Mouse (Mus musculus) hindbrain, embryonic 13.5 days (tissue): ENCODE results near the gene Taldo1. TPM values are rescaled to one million over a fixed set of nuclear protein-coding genes. Genes with fewer than 3 reads are reported as not detected.

Experiments used
- ATAC-seq: fragments of 200-750 bp; cut with Nextera tagmentation; 2 replicates; pipeline ENCODE4 v1.8.0; 2017; ENCODE audit warnings: moderate TSS enrichment; ENCODE audit not compliant: low FRiP score
- H3K27ac ChIP-seq: fragments of 300-500 bp; sonication (generic); 2 replicates; pipeline ENCODE4 v1.5.1; 2015; ENCODE audit warnings: inconsistent platforms, mild to moderate bottlenecking, moderate library complexity
- H3K27me3 ChIP-seq: fragments of 300-500 bp; sonication (generic); 2 replicates; pipeline ENCODE4 v1.6.1; 2015; ENCODE audit warnings: mild to moderate bottlenecking, inconsistent platforms
- H3K36me3 ChIP-seq: fragments of 300-500 bp; sonication (generic); 2 replicates; pipeline ENCODE4 v1.6.1; 2015; ENCODE audit warnings: mild to moderate bottlenecking, inconsistent platforms
- H3K4me1 ChIP-seq: fragments of 300-500 bp; sonication (generic); replicated peaks from 2 replicates; pipeline ENCODE4 v1.6.1; 2015; ENCODE audit warnings: inconsistent platforms
- H3K4me2 ChIP-seq: fragments of 300-500 bp; sonication (generic); 2 replicates; pipeline ENCODE4 v1.6.1; 2015; ENCODE audit warnings: inconsistent platforms, mild to moderate bottlenecking, moderate library complexity
- H3K4me3 ChIP-seq: fragments of 300-500 bp; sonication (generic); 2 replicates; pipeline ENCODE4 v1.5.1; 2015; ENCODE audit warnings: mild to moderate bottlenecking, inconsistent platforms
- H3K9ac ChIP-seq: fragments of 300-500 bp; sonication (generic); 2 replicates; pipeline ENCODE4 v1.6.1; 2015; ENCODE audit warnings: mild to moderate bottlenecking, inconsistent platforms
- H3K9me3 ChIP-seq: fragments of 300-500 bp; sonication (generic); 2 replicates; pipeline ENCODE4 v1.6.1; 2016; ENCODE audit warnings: inconsistent platforms
- WGBS: fragments of 180-500 bp; shearing (Covaris S2); methylation state at CpG from one replicate; pipeline ENCODE4 v1.1.7; 2015; 5-methylcytosine and 5-hydroxymethylcytosine counted together
- polyA plus RNA-seq: library from polyadenylated mRNA; unstranded; fragments of >200 nt; fragmentation: Nextera tagmentation; extraction: Ambion mirVana; gene quantifications from 2 replicates; pipeline ENCODE4 v1.2.1, GENCODE M21; 2015

Gene Taldo1
- polyA plus RNA-seq, 1 experiment from 2014 or later = 346 TPM

GRCm38 (mm10) chr7:141413809-141414584 is 22.0 kb downstream of the Taldo1 start, which contains the start of gene Gatd1:
Gene Gatd1 (minus strand): TSS chr7:141414136.
- H3K9me3 ChIP-seq = no peaks in the 10 kb centered on the region
- WGBS = under 1% methylated on average over 55 of the region's 56 CpGs

GRCm38 (mm10) chr7:141416144-141416841 is 24.3 kb downstream of the Taldo1 start:
- Histone ChIP-seq H3K27ac (no peak overlapping the region), H3K36me3 (no peaks in the 10 kb centered on the region), H3K9me3 (no peaks in the 10 kb centered on the region), H3K4me1 (peaks cover 21% of the 10 kb centered on the region), H3K4me2 (no peak overlapping the region), H3K4me3 (no peak overlapping the region), H3K27me3 (0 out of 2 replicates have a peak, but pooled peaks cover 6% of the 10 kb centered on the region), H3K9ac (no peak overlapping the region)
- 82% methylated on average over 6 of the region's 6 CpGs for WGBS
- no peak for ATAC-seq

More at GRCm38 (mm10) chr7:141413809-141414584, 22.0 kb downstream of the Taldo1 start, which contains the start of gene Gatd1:
- Histone ChIP-seq H3K4me2 (peak within 1 kb of the TSS; percentile 92), H3K4me1 (peaks cover 27% of the 10 kb centered on the region), H3K9ac (peak within 1 kb of the TSS; percentile 94), H3K4me3 (peak within 1 kb of the TSS; percentile 64), H3K27me3 (0 out of 2 replicates have a peak, but pooled peaks cover 6% of the 10 kb centered on the region), H3K27ac (peak within 1 kb of the TSS; percentile 93), H3K36me3 (peaks cover 20% of the 10 kb centered on the region)
- peak; percentile 88 for ATAC-seq

- ATAC-seq = no peak
- no peak overlapping the region for H3K9ac ChIP-seq
- H3K9me3 ChIP-seq = no peaks in the 10 kb centered on the region
- 76% methylated on average over 8 of the region's 8 CpGs for WGBS
- no peaks in the 10 kb centered on the region for H3K36me3 ChIP-seq
- 0 out of 2 replicates have a peak, but pooled peaks cover 6% of the 10 kb centered on the region for H3K27me3 ChIP-seq
- no peak overlapping the region for H3K27ac ChIP-seq
- no peak overlapping the region for H3K4me3 ChIP-seq
- no peak overlapping the region for H3K4me2 ChIP-seq
- peaks cover 10% of the 10 kb centered on the region for H3K4me1 ChIP-seq
Measured at GRCm38 (mm10) chr7:141417731-141418681, 26.0 kb downstream of the Taldo1 start.

- 73% methylated on average over 7 of the region's 7 CpGs for WGBS
- 0 out of 2 replicates have a peak, but pooled peaks cover 6% of the 10 kb centered on the region for H3K27me3 ChIP-seq
- no peaks in the 10 kb centered on the region for H3K36me3 ChIP-seq
- ATAC-seq = no peak
- no peak overlapping the region for H3K27ac ChIP-seq
- H3K4me1 ChIP-seq = peaks cover 4% of the 10 kb centered on the region; the same call in 1 of the 2 replicates
- H3K4me3 ChIP-seq = no peak overlapping the region
- no peak overlapping the region for H3K4me2 ChIP-seq
- H3K9ac ChIP-seq = no peak overlapping the region
- no peaks in the 10 kb centered on the region for H3K9me3 ChIP-seq
Measured at GRCm38 (mm10) chr7:141418970-141419369, 27.0 kb downstream of the Taldo1 start.

- Histone ChIP-seq H3K9ac (no peak overlapping the region), H3K27ac (no peak overlapping the region), H3K27me3 (0 out of 2 replicates have a peak, but pooled peaks cover 6% of the 10 kb centered on the region), H3K4me3 (no peak overlapping the region), H3K4me1 (no peaks in the 10 kb centered on the region), H3K9me3 (no peaks in the 10 kb centered on the region), H3K36me3 (no peaks in the 10 kb centered on the region), H3K4me2 (no peak overlapping the region)
- 86% methylated on average over 9 of the region's 9 CpGs for WGBS
- no peak for ATAC-seq
Measured at GRCm38 (mm10) chr7:141420030-141420702, 28.2 kb downstream of the Taldo1 start.

GRCm38 (mm10) chr7:141423811-141424210 is 31.8 kb downstream of the Taldo1 start:
- Histone ChIP-seq H3K4me2 (no peak overlapping the region), H3K9me3 (no peaks in the 10 kb centered on the region), H3K4me3 (no peak overlapping the region), H3K9ac (no peak overlapping the region), H3K36me3 (peaks cover 16% of the 10 kb centered on the region), H3K4me1 (peaks cover 9% of the 10 kb centered on the region), H3K27ac (no peak overlapping the region), H3K27me3 (0 out of 2 replicates have a peak, but pooled peaks cover 2% of the 10 kb centered on the region)
- ATAC-seq = no peak
- WGBS = 76% methylated on average over 4 of the region's 4 CpGs

GRCm38 (mm10) chr7:141426948-141427730 is 35.1 kb downstream of the Taldo1 start:
- Histone ChIP-seq H3K9me3 (no peaks in the 10 kb centered on the region), H3K4me3 (no peak overlapping the region), H3K4me2 (no peak overlapping the region), H3K36me3 (peaks cover 38% of the 10 kb centered on the region), H3K27ac (no peak overlapping the region), H3K4me1 (peaks cover 28% of the 10 kb centered on the region), H3K27me3 (no peaks in the 10 kb centered on the region), H3K9ac (peak overlapping the region; percentile 39; the same call in 1 of the 2 replicates)
- no peak for ATAC-seq
- WGBS = 90% methylated on average over 12 of the region's 12 CpGs

- H3K4me3 ChIP-seq = peak overlapping the region; percentile 51
- H3K9me3 ChIP-seq = no peaks in the 10 kb centered on the region
- H3K9ac ChIP-seq = peak overlapping the region; percentile 87
- peak overlapping the region; percentile 75 for H3K4me2 ChIP-seq
- peak overlapping the region; percentile 85 for H3K27ac ChIP-seq
- H3K27me3 ChIP-seq = no peaks in the 10 kb centered on the region
- H3K36me3 ChIP-seq = peaks cover 53% of the 10 kb centered on the region
- no peak for ATAC-seq
- WGBS = 56% methylated on average over 5 of the region's 5 CpGs
- H3K4me1 ChIP-seq = peaks cover 43% of the 10 kb centered on the region
Measured at GRCm38 (mm10) chr7:141428701-141429100, 36.7 kb downstream of the Taldo1 start.

- no peaks in the 10 kb centered on the region for H3K9me3 ChIP-seq
- H3K4me1 ChIP-seq = peaks cover 49% of the 10 kb centered on the region
- no peaks in the 10 kb centered on the region for H3K27me3 ChIP-seq
- peak within 1 kb of the TSS; percentile 51 for H3K4me3 ChIP-seq
- peak within 1 kb of the TSS; percentile 87 for H3K9ac ChIP-seq
- H3K27ac ChIP-seq = peak within 1 kb of the TSS; percentile 85
- H3K36me3 ChIP-seq = peaks cover 55% of the 10 kb centered on the region
- WGBS = 2% methylated on average over 19 of the region's 19 CpGs
- peak; percentile 81 for ATAC-seq
- H3K4me2 ChIP-seq = peak within 1 kb of the TSS; percentile 75
Measured at GRCm38 (mm10) chr7:141429310-141429709, 37.3 kb downstream of the Taldo1 start, which contains the start of gene Cend1. Gene Cend1 (minus strand): TSS chr7:141429491.

- Histone ChIP-seq H3K4me3 (peak overlapping the region; percentile 51), H3K27me3 (no peaks in the 10 kb centered on the region), H3K4me1 (peaks cover 56% of the 10 kb centered on the region), H3K36me3 (peaks cover 55% of the 10 kb centered on the region), H3K9me3 (no peaks in the 10 kb centered on the region), H3K4me2 (peak overlapping the region; percentile 75), H3K27ac (peak overlapping the region; percentile 85), H3K9ac (peak overlapping the region; percentile 87)
- WGBS = 64% methylated on average over 9 of the region's 9 CpGs
- ATAC-seq = 0 out of 2 replicates have a peak, but pooled peaks have one; percentile 3
Measured at GRCm38 (mm10) chr7:141429840-141430584, 38.0 kb downstream of the Taldo1 start.
